Mouse (Mus musculus): Measurements from ENCODE around the gene Atrx. TPM values are rescaled to one million over a fixed set of nuclear protein-coding genes. Genes with fewer than 3 reads are reported as not detected.

Atrx gene
- total and polyA plus RNA-seq, 2 experiments from 2014 or later = 85.7 to 106 TPM

- H3K4me2 ChIP-seq (ENCODE audit: low read depth, low read length) = no peak overlapping the region
Observed at GRCm38 (mm10) chrX:105934341-105934740, 5.1 kb upstream of the Atrx start.

GRCm38 (mm10) chrX:105929478-105930038 lies 355 bp upstream of the Atrx start:
- Histone ChIP-seq H3K9me3 (replicated peaks; ENCODE audit: control insufficient read depth, low read length) (no peaks in the 10 kb centered on the region), H3K4me2 (ENCODE audit: low read depth, low read length) (peak overlapping the region; percentile 55), H3K4me1 (ENCODE audit: control insufficient read depth, insufficient read depth) (peaks cover 6% of the 10 kb centered on the region; the same call in 1 of the 2 replicates), H3K9ac (replicated peaks; ENCODE audit: low read depth, low read length) (no peak overlapping the region), H3K36me3 (replicated peaks; ENCODE audit: control insufficient read depth, insufficient read depth, low read length) (no peaks in the 10 kb centered on the region), H3K27ac (ENCODE audit: low read depth) (peak overlapping the region; percentile 89; the same call in 1 of the 2 replicates), H3K4me3 (ENCODE audit: low read depth, low read length) (peak overlapping the region; percentile 73), H3K27me3 (ENCODE audit: control insufficient read depth, insufficient read depth, low read length) (no peaks in the 10 kb centered on the region)
- DNase-seq (ENCODE audit: low spot score) = no peak
- ATAC-seq (ENCODE audit: insufficient read depth, low read depth) = no peak
- 30% methylated on average over 8 of the region's 8 CpGs for WGBS
- no peak for TF ChIP-seq CTCF (IDR thresholded peaks at IDR 0.05; ENCODE audit: low read depth)
- no peak for TF ChIP-seq EP300 (IDR thresholded peaks at IDR 0.05; ENCODE audit: low read depth)

More at GRCm38 (mm10) chrX:105934341-105934740, 5.1 kb upstream of the Atrx start:
- no peak for DNase-seq (ENCODE audit: low spot score)
- H3K27me3 ChIP-seq (ENCODE audit: control insufficient read depth, insufficient read depth, low read length) = no peaks in the 10 kb centered on the region
- H3K36me3 ChIP-seq (replicated peaks; ENCODE audit: control insufficient read depth, insufficient read depth, low read length) = no peaks in the 10 kb centered on the region
- H3K4me3 ChIP-seq (ENCODE audit: low read depth, low read length) = no peak overlapping the region
- H3K9ac ChIP-seq (replicated peaks; ENCODE audit: low read depth, low read length) = no peak overlapping the region
- H3K9me3 ChIP-seq (replicated peaks; ENCODE audit: control insufficient read depth, low read length) = no peaks in the 10 kb centered on the region
- ATAC-seq (ENCODE audit: insufficient read depth, low read depth) = no peak
- 47% methylated on average over 5 of the region's 5 CpGs for WGBS
- TF ChIP-seq CTCF (IDR thresholded peaks at IDR 0.05; ENCODE audit: low read depth) = no peak
- TF ChIP-seq EP300 (IDR thresholded peaks at IDR 0.05; ENCODE audit: low read depth) = no peak
- H3K27ac ChIP-seq (ENCODE audit: low read depth) = no peak overlapping the region
- no peaks in the 10 kb centered on the region for H3K4me1 ChIP-seq (ENCODE audit: control insufficient read depth, insufficient read depth)

- H3K36me3 ChIP-seq (replicated peaks; ENCODE audit: control insufficient read depth, insufficient read depth, low read length) = no peaks in the 10 kb centered on the region
- H3K9me3 ChIP-seq (replicated peaks; ENCODE audit: control insufficient read depth, low read length) = no peaks in the 10 kb centered on the region
- ATAC-seq (ENCODE audit: insufficient read depth, low read depth) (peak; percentile 35), DNase-seq (ENCODE audit: low spot score) (no peak)
- H3K27ac ChIP-seq (ENCODE audit: low read depth) = peak overlapping the region; percentile 89
- peak overlapping the region; percentile 84 for H3K9ac ChIP-seq (replicated peaks; ENCODE audit: low read depth, low read length)
- peaks cover 6% of the 10 kb centered on the region; the same call in 1 of the 2 replicates for H3K4me1 ChIP-seq (ENCODE audit: control insufficient read depth, insufficient read depth)
- no peaks in the 10 kb centered on the region for H3K27me3 ChIP-seq (ENCODE audit: control insufficient read depth, insufficient read depth, low read length)
- TF ChIP-seq CTCF (IDR thresholded peaks at IDR 0.05; ENCODE audit: low read depth) = no peak
- TF ChIP-seq EP300 (IDR thresholded peaks at IDR 0.05; ENCODE audit: low read depth) = no peak
- peak overlapping the region; percentile 73 for H3K4me3 ChIP-seq (ENCODE audit: low read depth, low read length)
- peak overlapping the region; percentile 55 for H3K4me2 ChIP-seq (ENCODE audit: low read depth, low read length)
- 20% methylated on average over 41 of the region's 69 CpGs for WGBS
Observed at GRCm38 (mm10) chrX:105927941-105928860, 1.0 kb downstream of the Atrx start.

GRCm38 (mm10) chrX:105926121-105926735 lies 3.0 kb downstream of the Atrx start:
- Histone ChIP-seq H3K36me3 (replicated peaks; ENCODE audit: control insufficient read depth, insufficient read depth, low read length) (no peaks in the 10 kb centered on the region), H3K4me2 (ENCODE audit: low read depth, low read length) (peak overlapping the region; percentile 40), H3K4me3 (ENCODE audit: low read depth, low read length) (no peak overlapping the region), H3K27me3 (ENCODE audit: control insufficient read depth, insufficient read depth, low read length) (no peaks in the 10 kb centered on the region), H3K9ac (replicated peaks; ENCODE audit: low read depth, low read length) (no peak overlapping the region), H3K9me3 (replicated peaks; ENCODE audit: control insufficient read depth, low read length) (no peaks in the 10 kb centered on the region), H3K4me1 (ENCODE audit: control insufficient read depth, insufficient read depth) (peaks cover 6% of the 10 kb centered on the region; the same call in 1 of the 2 replicates), H3K27ac (ENCODE audit: low read depth) (peak overlapping the region; percentile 30)
- TF ChIP-seq CTCF (IDR thresholded peaks at IDR 0.05; ENCODE audit: low read depth) (no peak), EP300 (IDR thresholded peaks at IDR 0.05; ENCODE audit: low read depth) (no peak)
- no peak for DNase-seq (ENCODE audit: low spot score)
- 38% methylated on average over 12 of the region's 12 CpGs for WGBS
- ATAC-seq (ENCODE audit: insufficient read depth, low read depth) = no peak

GRCm38 (mm10) chrX:105924326-105925070 lies 4.7 kb downstream of the Atrx start:
- Histone ChIP-seq H3K9me3 (replicated peaks; ENCODE audit: control insufficient read depth, low read length) (no peaks in the 10 kb centered on the region), H3K27ac (ENCODE audit: low read depth) (no peak overlapping the region), H3K4me1 (ENCODE audit: control insufficient read depth, insufficient read depth) (peaks cover 6% of the 10 kb centered on the region; the same call in 1 of the 2 replicates), H3K36me3 (replicated peaks; ENCODE audit: control insufficient read depth, insufficient read depth, low read length) (no peaks in the 10 kb centered on the region), H3K27me3 (ENCODE audit: control insufficient read depth, insufficient read depth, low read length) (no peaks in the 10 kb centered on the region), H3K9ac (replicated peaks; ENCODE audit: low read depth, low read length) (no peak overlapping the region), H3K4me2 (ENCODE audit: low read depth, low read length) (no peak overlapping the region), H3K4me3 (ENCODE audit: low read depth, low read length) (no peak overlapping the region)
- ATAC-seq (ENCODE audit: insufficient read depth, low read depth) (no peak), DNase-seq (ENCODE audit: low spot score) (no peak)
- 84% methylated on average over 5 of the region's 5 CpGs for WGBS
- TF ChIP-seq CTCF (IDR thresholded peaks at IDR 0.05; ENCODE audit: low read depth) = no peak
- TF ChIP-seq EP300 (IDR thresholded peaks at IDR 0.05; ENCODE audit: low read depth) = no peak

Measured in heart, postnatal 0 days (tissue).